Mouse (Mus musculus): ENCODE results near the gene Snx3. TPM values are rescaled to one million over a fixed set of nuclear protein-coding genes. Genes with fewer than 3 reads are reported as not detected.

Snx3 gene
- polyA plus RNA-seq, 1 experiment from 2014 or later, result 238 TPM

- no peaks in the 10 kb centered on the region for H3K9me3 ChIP-seq (ENCODE audit: control insufficient read depth, low read length)
- no peak overlapping the region for H3K27ac ChIP-seq (ENCODE audit: low read depth, low read length)
- H3K36me3 ChIP-seq (ENCODE audit: control insufficient read depth, insufficient read depth, low read length), result no peaks in the 10 kb centered on the region
- H3K4me3 ChIP-seq (ENCODE audit: low read depth, low read length), result no peak overlapping the region
- ATAC-seq (ENCODE audit: low FRiP score) (no peak), DNase-seq (ENCODE audit: low spot score) (no peak)
- WGBS, result 95% methylated on average over 10 of the region's 10 CpGs
- no peaks in the 10 kb centered on the region for H3K27me3 ChIP-seq (ENCODE audit: control insufficient read depth, insufficient read depth, low read length)
- H3K4me2 ChIP-seq (replicated peaks; ENCODE audit: low read depth, low read length), result no peak overlapping the region
- H3K4me1 ChIP-seq (replicated peaks; ENCODE audit: control insufficient read depth, insufficient read depth, low read length), result no peaks in the 10 kb centered on the region
- H3K9ac ChIP-seq (ENCODE audit: low read depth, low read length), result no peak overlapping the region
These were observed 24.9 kb upstream of the Snx3 start for GRCm38 (mm10) chr10:42476774-42477475.

GRCm38 (mm10) chr10:42477550-42478340 lies 24.1 kb upstream of the Snx3 start:
- WGBS, result 12% methylated on average over 25 of the region's 25 CpGs
- ATAC-seq (ENCODE audit: low FRiP score) (peak; percentile 61), DNase-seq (ENCODE audit: low spot score) (no peak)
- peak overlapping the region; percentile 79 for H3K4me3 ChIP-seq (ENCODE audit: low read depth, low read length)
- peak overlapping the region; percentile 64 for H3K4me2 ChIP-seq (replicated peaks; ENCODE audit: low read depth, low read length)
- no peaks in the 10 kb centered on the region for H3K9me3 ChIP-seq (ENCODE audit: control insufficient read depth, low read length)
- peak overlapping the region; percentile 85 for H3K9ac ChIP-seq (ENCODE audit: low read depth, low read length)
- peak overlapping the region; percentile 87 for H3K27ac ChIP-seq (ENCODE audit: low read depth, low read length)
- H3K27me3 ChIP-seq (ENCODE audit: control insufficient read depth, insufficient read depth, low read length), result no peaks in the 10 kb centered on the region
- H3K36me3 ChIP-seq (ENCODE audit: control insufficient read depth, insufficient read depth, low read length), result no peaks in the 10 kb centered on the region
- H3K4me1 ChIP-seq (replicated peaks; ENCODE audit: control insufficient read depth, insufficient read depth, low read length), result no peaks in the 10 kb centered on the region

- no peaks in the 10 kb centered on the region for H3K27me3 ChIP-seq (ENCODE audit: control insufficient read depth, insufficient read depth, low read length)
- ATAC-seq (ENCODE audit: low FRiP score) (peak; percentile 94), DNase-seq (ENCODE audit: low spot score) (peak; percentile 94)
- H3K9ac ChIP-seq (ENCODE audit: low read depth, low read length), result peak within 1 kb of the TSS; percentile 85
- H3K27ac ChIP-seq (ENCODE audit: low read depth, low read length), result peak within 1 kb of the TSS; percentile 87
- H3K36me3 ChIP-seq (ENCODE audit: control insufficient read depth, insufficient read depth, low read length), result no peaks in the 10 kb centered on the region
- peak within 1 kb of the TSS; percentile 79 for H3K4me3 ChIP-seq (ENCODE audit: low read depth, low read length)
- H3K9me3 ChIP-seq (ENCODE audit: control insufficient read depth, low read length), result no peaks in the 10 kb centered on the region
- WGBS, result under 1% methylated on average over 29 of the region's 29 CpGs
- no peaks in the 10 kb centered on the region for H3K4me1 ChIP-seq (replicated peaks; ENCODE audit: control insufficient read depth, insufficient read depth, low read length)
- peak within 1 kb of the TSS; percentile 64 for H3K4me2 ChIP-seq (replicated peaks; ENCODE audit: low read depth, low read length)
These were observed 23.5 kb upstream of the Snx3 start, which contains the start of gene Afg1l for GRCm38 (mm10) chr10:42478341-42478720. Gene Afg1l (minus strand): TSS chr10:42478565.

GRCm38 (mm10) chr10:42480719-42481118 lies 21.1 kb upstream of the Snx3 start:
- no peaks in the 10 kb centered on the region for H3K9me3 ChIP-seq (ENCODE audit: control insufficient read depth, low read length)
- no peak overlapping the region for H3K4me2 ChIP-seq (replicated peaks; ENCODE audit: low read depth, low read length)
- no peak overlapping the region for H3K9ac ChIP-seq (ENCODE audit: low read depth, low read length)
- 84% methylated on average over 4 of the region's 4 CpGs for WGBS
- H3K4me3 ChIP-seq (ENCODE audit: low read depth, low read length), result no peak overlapping the region
- ATAC-seq (ENCODE audit: low FRiP score), result no peak
- H3K4me1 ChIP-seq (replicated peaks; ENCODE audit: control insufficient read depth, insufficient read depth, low read length), result no peaks in the 10 kb centered on the region
- H3K27me3 ChIP-seq (ENCODE audit: control insufficient read depth, insufficient read depth, low read length), result no peaks in the 10 kb centered on the region
- DNase-seq (ENCODE audit: low spot score), result no peak
- H3K36me3 ChIP-seq (ENCODE audit: control insufficient read depth, insufficient read depth, low read length), result no peaks in the 10 kb centered on the region
- H3K27ac ChIP-seq (ENCODE audit: low read depth, low read length), result no peak overlapping the region

- Histone ChIP-seq H3K4me3 (ENCODE audit: low read depth, low read length) (no peak overlapping the region), H3K27ac (ENCODE audit: low read depth, low read length) (no peak overlapping the region), H3K4me1 (replicated peaks; ENCODE audit: control insufficient read depth, insufficient read depth, low read length) (no peaks in the 10 kb centered on the region), H3K9me3 (ENCODE audit: control insufficient read depth, low read length) (no peaks in the 10 kb centered on the region), H3K9ac (ENCODE audit: low read depth, low read length) (no peak overlapping the region), H3K27me3 (ENCODE audit: control insufficient read depth, insufficient read depth, low read length) (no peaks in the 10 kb centered on the region), H3K36me3 (ENCODE audit: control insufficient read depth, insufficient read depth, low read length) (no peaks in the 10 kb centered on the region), H3K4me2 (replicated peaks; ENCODE audit: low read depth, low read length) (no peak overlapping the region)
- ATAC-seq (ENCODE audit: low FRiP score) (no peak), DNase-seq (ENCODE audit: low spot score) (no peak)
- WGBS, result 33% methylated on average over 8 of the region's 8 CpGs
These were observed 13.1 kb upstream of the Snx3 start for GRCm38 (mm10) chr10:42488606-42489296.

- DNase-seq (ENCODE audit: low spot score), result no peak
- Histone ChIP-seq H3K4me3 (ENCODE audit: low read depth, low read length) (no peak overlapping the region), H3K27ac (ENCODE audit: low read depth, low read length) (no peak overlapping the region), H3K36me3 (ENCODE audit: control insufficient read depth, insufficient read depth, low read length) (no peaks in the 10 kb centered on the region), H3K4me2 (replicated peaks; ENCODE audit: low read depth, low read length) (no peak overlapping the region), H3K4me1 (replicated peaks; ENCODE audit: control insufficient read depth, insufficient read depth, low read length) (no peaks in the 10 kb centered on the region), H3K9me3 (ENCODE audit: control insufficient read depth, low read length) (no peaks in the 10 kb centered on the region), H3K9ac (ENCODE audit: low read depth, low read length) (no peak overlapping the region), H3K27me3 (ENCODE audit: control insufficient read depth, insufficient read depth, low read length) (no peaks in the 10 kb centered on the region)
- ATAC-seq (ENCODE audit: low FRiP score), result no peak
- 52% methylated on average over 1 of the region's 1 CpGs for WGBS
These were observed 10.7 kb upstream of the Snx3 start for GRCm38 (mm10) chr10:42491158-42491557.

- Histone ChIP-seq H3K27ac (ENCODE audit: low read depth, low read length) (no peak overlapping the region), H3K9me3 (ENCODE audit: control insufficient read depth, low read length) (no peaks in the 10 kb centered on the region), H3K4me1 (replicated peaks; ENCODE audit: control insufficient read depth, insufficient read depth, low read length) (no peaks in the 10 kb centered on the region), H3K27me3 (ENCODE audit: control insufficient read depth, insufficient read depth, low read length) (no peaks in the 10 kb centered on the region), H3K36me3 (ENCODE audit: control insufficient read depth, insufficient read depth, low read length) (no peaks in the 10 kb centered on the region), H3K4me2 (replicated peaks; ENCODE audit: low read depth, low read length) (no peak overlapping the region), H3K4me3 (ENCODE audit: low read depth, low read length) (no peak overlapping the region), H3K9ac (ENCODE audit: low read depth, low read length) (no peak overlapping the region)
- DNase-seq (ENCODE audit: low spot score) (no peak), ATAC-seq (ENCODE audit: low FRiP score) (no peak)
- WGBS, result 87% methylated on average over 10 of the region's 10 CpGs
These were observed 9.6 kb upstream of the Snx3 start for GRCm38 (mm10) chr10:42492027-42492771.

GRCm38 (mm10) chr10:42493000-42493399 lies 8.8 kb upstream of the Snx3 start:
- Histone ChIP-seq H3K36me3 (ENCODE audit: control insufficient read depth, insufficient read depth, low read length) (no peaks in the 10 kb centered on the region), H3K9ac (ENCODE audit: low read depth, low read length) (no peak overlapping the region), H3K4me3 (ENCODE audit: low read depth, low read length) (no peak overlapping the region), H3K4me2 (replicated peaks; ENCODE audit: low read depth, low read length) (no peak overlapping the region), H3K9me3 (ENCODE audit: control insufficient read depth, low read length) (no peaks in the 10 kb centered on the region), H3K4me1 (replicated peaks; ENCODE audit: control insufficient read depth, insufficient read depth, low read length) (no peaks in the 10 kb centered on the region), H3K27ac (ENCODE audit: low read depth, low read length) (no peak overlapping the region), H3K27me3 (ENCODE audit: control insufficient read depth, insufficient read depth, low read length) (no peaks in the 10 kb centered on the region)
- ATAC-seq (ENCODE audit: low FRiP score) (no peak), DNase-seq (ENCODE audit: low spot score) (no peak)
- WGBS, result 65% methylated on average over 4 of the region's 4 CpGs

All from hindbrain, embryonic 11.5 days (tissue).